Mouse (Mus musculus) urinary bladder, postnatal 36 days (tissue): Measurements from ENCODE around the gene Aqp12.
"Not testable (repeated sequence)": the region's sequence is repeated elsewhere in the genome, so short reads cannot be mapped to it uniquely, and the experiment has no call there.

Experiments
- DNase-seq, 2 experiments: peaks; one replicate each; pipeline ENCODE4 v3.0.0; 2022; ENCODE audit warnings: low spot score in 2 of 2, mixed read lengths in 1 of 2

The Aqp12 gene

GRCm38 (mm10) chr1:93006061-93006460 lies at the start of gene Aqp12:
Gene Aqp12 (plus strand): TSS chr1:93006334.
- no peak for DNase-seq

- peak; percentile 32 to 55 for DNase-seq
Observed at GRCm38 (mm10) chr1:92956571-92957335, 49.4 kb upstream of the Aqp12 start.

DNA sequence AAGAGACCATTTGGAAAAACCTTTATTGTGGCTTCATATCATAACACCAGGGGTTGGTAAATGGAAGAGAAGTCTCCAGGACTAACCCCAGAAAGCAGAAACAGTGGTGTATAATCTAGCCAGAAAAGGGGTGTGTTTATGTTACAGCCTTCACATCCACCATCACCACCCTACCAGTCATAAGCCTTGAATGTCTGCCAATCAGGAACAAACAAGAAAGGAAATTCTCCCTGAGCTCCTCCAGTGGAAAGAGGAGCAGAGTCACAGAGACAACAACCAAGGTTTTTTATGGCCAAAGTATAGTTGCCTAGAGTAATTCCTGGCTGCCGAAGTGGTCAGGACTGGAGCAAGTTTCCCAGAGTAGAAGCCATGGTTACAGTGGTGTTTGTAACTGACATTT lies 47.1 kb upstream of the Aqp12 start:
- DNase-seq: no peak

GRCm38 (mm10) chr1:92970791-92971190 lies 35.3 kb upstream of the Aqp12 start:
- DNase-seq: not testable (repeated sequence)

- DNase-seq: no peak
Observed at GRCm38 (mm10) chr1:92971879-92972795, 34.0 kb upstream of the Aqp12 start.

GRCm38 (mm10) chr1:92972854-92973253 lies 33.3 kb upstream of the Aqp12 start:
- peak in 1 of 2 experiments; percentile 34 for DNase-seq

- no peak for DNase-seq
Observed at GRCm38 (mm10) chr1:92976141-92976566, 30.0 kb upstream of the Aqp12 start.

GRCm38 (mm10) chr1:92978645-92979044 lies 27.5 kb upstream of the Aqp12 start:
- DNase-seq: no peak

- DNase-seq: no peak
Observed at GRCm38 (mm10) chr1:92979073-92979602, 27.0 kb upstream of the Aqp12 start.

GRCm38 (mm10) chr1:92981056-92981845 lies 24.9 kb upstream of the Aqp12 start:
- peak in 1 of 2 experiments; percentile 23 for DNase-seq

GRCm38 (mm10) chr1:92982931-92983605 lies 23.1 kb upstream of the Aqp12 start:
- no peak for DNase-seq

- DNase-seq: no peak
Observed at GRCm38 (mm10) chr1:92984999-92985398, 21.1 kb upstream of the Aqp12 start.

GRCm38 (mm10) chr1:92988894-92989293 lies 17.2 kb upstream of the Aqp12 start:
- DNase-seq: no peak

DNA sequence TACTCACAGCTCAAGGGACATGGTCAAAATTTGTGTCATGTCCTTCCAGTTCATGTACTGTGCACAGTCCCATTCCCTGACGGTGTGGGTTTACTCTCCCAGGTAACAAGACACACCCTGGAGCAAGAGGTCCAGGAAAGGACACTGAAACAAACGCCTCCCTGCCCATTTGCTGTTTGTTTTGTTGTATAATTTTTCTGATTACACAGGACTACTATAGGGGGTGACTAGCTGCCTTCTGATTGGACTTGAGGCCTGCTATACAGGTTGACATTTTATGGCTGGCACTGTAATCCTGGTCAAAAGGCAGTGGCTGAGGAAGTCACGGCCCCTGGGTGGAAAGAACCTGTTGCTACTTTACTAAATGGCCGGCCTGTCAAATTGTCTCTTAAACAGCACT lies 16.2 kb upstream of the Aqp12 start:
- DNase-seq: no peak

DNA sequence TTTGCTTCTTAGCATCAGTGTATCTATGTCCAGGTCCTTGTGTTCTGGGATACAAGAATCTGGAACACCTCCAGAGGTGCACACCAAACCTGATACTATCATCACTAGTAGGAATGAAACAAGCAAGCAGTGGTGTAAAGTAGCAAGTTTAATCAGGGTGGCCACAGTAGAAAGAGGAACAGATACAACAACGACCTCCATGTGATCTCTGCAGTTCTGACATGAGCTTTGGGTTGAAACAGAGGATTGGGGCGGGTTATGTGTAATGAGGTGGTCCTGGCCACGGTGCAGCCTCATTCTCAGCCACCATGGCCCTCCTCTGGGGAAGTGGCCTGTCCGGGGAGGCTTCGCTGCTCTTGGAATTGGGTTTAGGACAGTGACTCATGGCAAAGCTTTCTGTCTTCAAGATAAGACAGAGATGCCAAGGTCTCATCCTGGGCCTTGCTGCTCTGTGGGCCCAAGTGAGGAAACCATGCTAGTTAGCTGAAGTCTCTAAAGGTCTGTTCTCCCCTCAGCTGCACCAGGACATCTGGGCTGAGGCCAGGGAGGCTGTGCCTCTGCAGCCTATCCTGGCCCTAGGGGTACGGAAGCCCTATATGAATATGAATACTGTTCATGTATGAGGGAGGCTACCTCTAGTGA lies 13.8 kb upstream of the Aqp12 start:
- DNase-seq: no peak

DNA sequence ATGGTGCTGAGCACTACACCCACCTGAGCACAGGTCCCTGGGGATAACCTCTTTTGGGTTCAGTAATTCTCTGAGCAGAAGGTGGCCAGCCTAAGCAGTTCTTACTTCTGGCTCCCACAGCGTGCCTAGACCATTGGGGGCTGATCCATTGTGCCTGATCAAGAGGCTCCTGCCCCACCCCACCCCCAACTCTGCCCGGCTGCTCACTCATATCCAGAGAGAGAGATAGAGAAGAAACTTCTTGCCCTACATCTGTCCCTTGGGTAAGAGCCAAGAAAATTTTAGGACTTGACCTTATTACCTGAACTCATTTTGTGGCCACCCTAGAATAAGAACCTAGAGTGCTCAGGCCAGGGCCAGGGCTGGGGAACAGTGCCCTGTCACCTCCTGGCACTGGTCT lies 13.3 kb upstream of the Aqp12 start:
- DNase-seq: no peak

- no peak for DNase-seq
Observed at GRCm38 (mm10) chr1:93009196-93009595, 3.1 kb downstream of the Aqp12 start.

DNA sequence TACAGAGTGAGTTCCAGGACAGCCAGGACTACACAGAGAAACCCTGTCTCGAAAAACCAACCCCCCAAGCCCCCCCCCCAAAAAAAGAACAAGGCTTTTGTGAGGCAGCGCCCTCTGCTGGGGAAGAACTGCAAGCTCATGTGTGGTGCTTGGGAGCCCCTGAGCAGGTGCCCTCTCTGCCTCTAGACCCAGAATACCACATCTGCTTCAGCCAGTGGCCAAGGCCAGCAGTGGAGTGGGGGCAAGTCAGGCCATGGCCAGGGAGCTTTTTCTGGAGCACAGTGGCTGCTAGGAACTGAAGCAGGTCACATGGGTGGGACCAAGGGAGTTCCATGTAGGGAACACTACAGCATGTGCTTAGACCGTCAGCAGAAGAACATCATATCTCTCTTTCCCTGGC lies 4.6 kb downstream of the Aqp12 start:
- no peak for DNase-seq

GRCm38 (mm10) chr1:93012103-93012585 lies 6.0 kb downstream of the Aqp12 start:
- DNase-seq: no peak

DNA sequence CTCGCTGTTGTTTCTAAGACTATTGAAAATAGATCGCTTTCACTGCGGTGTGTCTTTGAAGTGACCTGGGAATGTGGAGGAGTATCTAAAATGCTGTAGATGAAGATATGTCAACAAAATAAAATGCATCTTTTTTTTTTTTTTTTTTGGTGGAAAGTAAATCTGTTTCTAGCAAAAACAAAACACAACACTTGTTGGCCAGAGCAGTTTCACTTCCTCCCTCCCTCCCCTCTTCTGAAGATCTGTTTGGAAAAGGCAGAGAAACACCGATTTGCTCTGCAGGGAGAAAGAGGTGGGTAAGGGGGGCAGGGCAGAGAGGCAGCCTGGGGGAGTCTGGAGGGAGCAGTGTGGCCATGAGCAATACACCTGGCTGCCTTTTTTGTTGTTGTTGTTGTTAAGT lies 7.2 kb downstream of the Aqp12 start:
- no peak for DNase-seq
